Mouse (Mus musculus) right cerebral cortex, postnatal 25 days (tissue): Measurements from ENCODE around the gene Pa2g4.
"Not testable (repeated sequence)": the region's sequence is repeated elsewhere in the genome, so short reads cannot be mapped to it uniquely, and the experiment has no call there.

Source experiments
- DNase-seq: peaks from one replicate; pipeline ENCODE4 v3.0.0; 2022

Gene Pa2g4

DNA sequence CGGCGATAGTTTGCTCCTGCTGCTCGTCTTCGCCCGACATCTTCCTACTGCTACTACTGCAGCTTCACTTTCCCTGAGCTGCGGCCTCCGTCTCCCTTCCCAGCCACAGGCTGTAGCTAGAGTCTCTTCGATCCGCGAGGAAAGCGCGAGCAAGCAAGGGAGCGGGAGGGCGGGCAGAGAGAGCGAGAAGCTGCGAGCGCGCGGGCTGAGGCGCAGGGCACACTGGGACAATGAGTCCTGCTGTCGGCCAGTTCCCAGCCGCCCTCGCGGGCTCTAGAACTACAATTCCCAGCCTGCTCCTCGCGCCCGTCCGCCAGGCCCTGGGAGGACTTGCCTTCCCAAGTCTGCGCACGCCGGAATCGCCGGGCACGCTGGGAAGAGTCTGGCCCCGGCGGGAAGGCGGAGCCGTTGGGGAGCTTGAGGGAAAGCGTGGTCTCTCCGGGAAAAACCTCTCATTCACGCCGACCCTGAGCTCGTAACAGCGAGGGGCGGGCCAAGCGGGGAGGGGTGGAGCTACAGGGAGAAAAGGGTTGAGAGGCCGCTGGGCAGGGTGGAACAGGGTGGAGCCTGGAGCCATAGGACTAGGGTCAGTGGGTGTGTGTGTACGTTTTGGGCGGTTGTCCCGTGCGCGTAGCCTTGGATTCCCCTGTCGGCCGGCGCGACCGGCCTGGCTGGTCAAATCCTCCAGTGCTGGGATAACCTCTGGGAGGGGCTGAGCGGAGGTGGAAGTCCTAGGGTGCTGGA lies at the start of gene Pa2g4:
Gene Pa2g4, minus strand, starts transcription at position 200 of the 744 bp plus-strand sequence.
- DNase-seq = peak; percentile 100

DNA sequence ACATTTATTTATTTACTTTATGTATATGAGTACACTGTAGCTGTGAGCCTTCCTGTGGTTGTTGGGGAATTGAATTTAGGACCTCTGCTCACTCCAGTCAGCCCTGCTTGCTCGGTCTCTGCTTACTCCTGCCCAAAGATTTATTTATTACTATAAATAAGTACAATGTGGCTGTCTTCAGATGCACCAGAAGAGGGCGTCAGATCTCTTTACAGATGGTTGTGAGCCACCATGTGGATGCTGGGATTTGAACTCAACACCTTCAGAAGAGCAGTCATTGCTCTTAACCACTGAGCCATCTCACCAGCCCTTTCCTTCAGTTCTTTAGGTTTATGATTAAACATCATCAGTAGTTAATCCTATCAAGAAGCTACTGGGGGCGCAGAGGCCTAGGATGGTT lies 49.1 kb upstream of the Pa2g4 start:
- DNase-seq = no peak

DNA sequence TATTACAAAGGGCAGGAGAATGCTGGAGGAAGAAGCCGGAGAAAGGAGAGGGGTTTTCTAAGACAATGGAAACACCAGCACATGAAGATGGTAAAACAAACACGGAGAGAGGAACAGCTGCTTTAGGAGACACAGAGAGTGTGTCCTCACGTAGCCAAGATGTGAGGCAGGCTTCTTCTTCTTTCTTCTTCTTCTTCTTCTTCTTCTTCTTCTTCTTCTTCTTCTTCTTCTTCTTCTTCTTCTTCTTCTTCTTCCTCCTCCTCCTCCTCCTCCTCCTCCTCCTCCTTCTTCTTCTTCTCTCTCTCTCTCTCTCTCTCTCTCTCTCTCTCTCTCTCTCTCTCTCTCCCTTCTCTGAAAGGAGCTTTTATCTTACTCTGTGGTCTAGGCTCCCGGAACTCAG lies 48.0 kb upstream of the Pa2g4 start:
- DNase-seq = not testable (repeated sequence)

DNA sequence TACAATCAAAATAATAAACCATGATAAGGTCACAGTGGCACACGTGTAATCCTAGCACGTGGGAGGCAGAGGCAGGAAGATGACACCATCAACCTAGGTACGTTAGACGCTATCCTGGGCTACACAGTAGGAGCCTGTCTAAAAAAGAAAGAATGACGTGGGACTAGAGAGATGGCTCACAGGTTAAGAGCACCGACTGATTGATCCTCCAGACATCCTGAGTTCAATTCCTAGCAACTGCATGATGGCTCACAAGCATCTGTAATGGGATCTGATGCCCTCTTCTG lies 47.3 kb upstream of the Pa2g4 start:
- no peak for DNase-seq

DNA sequence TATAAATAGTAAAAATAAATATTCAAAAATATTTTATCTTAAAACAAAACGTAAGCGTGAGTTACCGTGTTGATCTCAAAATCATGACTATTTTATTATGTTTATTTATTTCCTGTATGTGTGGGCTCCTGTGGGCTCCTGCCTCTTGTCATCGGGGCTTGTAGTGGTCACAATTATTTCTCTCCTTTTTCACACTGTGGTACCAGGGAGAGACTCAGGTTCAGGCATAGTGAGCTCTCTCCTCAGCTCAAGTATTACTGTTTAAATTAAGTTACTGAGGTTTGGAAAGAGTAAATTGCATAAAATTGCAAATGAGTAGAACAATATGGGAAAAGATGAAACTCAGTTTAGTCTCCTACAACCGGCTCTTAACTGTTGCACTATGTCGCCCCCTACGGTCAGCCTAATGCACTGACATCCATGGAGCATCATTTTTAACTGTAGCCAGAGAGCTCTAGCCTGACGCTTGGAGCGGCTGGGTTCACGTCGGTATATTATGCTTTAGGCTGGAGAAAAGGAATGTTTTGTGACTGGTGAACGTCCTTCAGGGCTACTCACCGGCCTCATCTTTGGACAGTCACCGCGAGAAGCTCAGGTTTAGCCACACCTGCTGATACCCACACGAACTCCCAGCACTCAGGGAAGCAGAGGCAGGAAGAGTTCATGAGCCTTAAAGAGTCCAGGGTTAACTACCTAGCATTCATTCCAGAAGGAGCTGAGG lies 46.8 kb upstream of the Pa2g4 start:
- peak; percentile 70 for DNase-seq

DNA sequence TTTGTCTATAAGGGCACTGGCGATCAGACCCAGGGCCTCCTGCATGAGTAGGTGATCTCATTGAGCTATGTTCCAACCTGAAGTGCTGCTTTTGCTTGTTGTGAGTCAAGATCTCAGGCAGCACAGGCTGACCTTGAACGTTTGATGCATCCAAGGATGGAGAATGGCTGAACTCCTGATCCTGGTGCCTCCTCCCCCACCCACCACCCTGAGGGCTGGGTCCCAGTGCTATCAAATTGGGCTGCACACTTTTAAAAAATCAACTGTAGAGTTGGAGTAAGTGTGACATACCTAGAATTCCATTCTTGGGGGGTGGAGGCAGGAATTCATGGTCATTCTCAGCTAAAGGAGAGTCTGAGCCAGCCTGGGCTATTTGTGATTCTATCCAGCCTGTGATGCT lies 40.7 kb upstream of the Pa2g4 start:
- no peak for DNase-seq

DNA sequence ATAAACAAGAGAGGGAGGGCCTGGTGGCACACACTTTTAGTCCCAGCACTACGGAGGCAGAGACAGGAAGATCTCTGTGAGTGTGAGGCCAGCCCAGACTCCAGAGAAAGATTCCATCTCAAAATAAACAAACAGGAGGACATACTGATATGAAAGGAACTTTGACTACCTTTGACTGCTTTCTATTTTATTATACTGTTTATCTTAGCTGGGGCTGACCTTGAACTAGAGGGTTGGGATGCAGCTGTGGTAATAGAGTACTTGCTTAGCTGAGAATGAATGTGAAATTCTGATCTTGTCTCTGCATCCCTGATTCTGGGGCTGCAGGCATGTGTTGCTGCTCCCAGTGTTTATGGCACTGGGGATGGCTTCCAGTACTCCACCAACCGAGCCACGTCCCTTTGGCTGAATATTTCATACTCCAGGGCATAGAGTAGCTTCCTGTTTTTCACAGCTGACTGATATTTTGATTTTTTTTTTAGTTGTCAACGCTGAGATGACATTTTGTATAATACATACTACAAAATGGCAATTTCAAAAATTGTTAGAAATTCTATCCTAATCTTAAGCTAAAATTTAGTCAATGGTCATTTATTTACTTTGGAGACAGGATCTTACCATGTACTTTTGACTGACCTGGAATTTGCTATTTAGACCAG lies 36.8 kb upstream of the Pa2g4 start:
- DNase-seq = no peak

DNA sequence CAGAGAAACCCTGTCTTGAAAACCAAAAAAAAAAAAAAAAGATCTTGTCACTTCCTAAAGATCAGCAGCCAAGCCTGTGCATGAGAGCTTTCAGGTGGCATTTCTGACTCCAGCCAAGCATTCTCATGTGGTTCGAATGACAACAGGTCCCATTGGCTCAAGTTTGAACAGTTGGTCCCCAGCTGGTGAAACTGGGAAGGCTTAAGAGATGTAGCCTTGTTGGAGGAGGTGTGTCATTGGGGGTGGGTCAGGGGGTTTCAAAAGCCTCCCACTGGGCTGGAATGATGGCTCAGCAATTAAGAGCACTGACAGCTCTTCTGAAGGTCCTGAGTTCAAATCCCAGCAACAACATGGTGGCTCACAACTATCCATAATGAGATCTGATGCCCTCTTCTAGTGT lies 35.7 kb upstream of the Pa2g4 start:
- DNase-seq = no peak

DNA sequence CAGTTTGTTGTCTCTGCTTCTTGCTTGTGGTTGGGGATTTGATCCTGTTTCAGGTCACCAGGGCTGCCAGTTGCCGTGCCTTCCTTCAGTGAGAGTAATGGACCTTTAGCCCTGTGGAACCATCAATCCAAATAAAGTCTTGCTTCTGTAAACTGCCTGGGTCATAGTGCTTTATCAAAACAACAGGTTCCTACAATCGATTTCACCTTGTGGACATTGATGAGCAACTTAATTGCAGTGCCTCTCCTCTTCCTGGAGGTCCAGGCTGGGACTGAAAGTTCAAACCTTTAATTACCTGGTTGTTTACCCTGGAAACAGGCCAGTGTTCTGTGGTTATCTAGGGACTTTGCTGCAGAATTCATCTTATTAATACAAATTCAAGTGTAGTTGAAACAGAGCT lies 32.7 kb upstream of the Pa2g4 start:
- DNase-seq = no peak

DNA sequence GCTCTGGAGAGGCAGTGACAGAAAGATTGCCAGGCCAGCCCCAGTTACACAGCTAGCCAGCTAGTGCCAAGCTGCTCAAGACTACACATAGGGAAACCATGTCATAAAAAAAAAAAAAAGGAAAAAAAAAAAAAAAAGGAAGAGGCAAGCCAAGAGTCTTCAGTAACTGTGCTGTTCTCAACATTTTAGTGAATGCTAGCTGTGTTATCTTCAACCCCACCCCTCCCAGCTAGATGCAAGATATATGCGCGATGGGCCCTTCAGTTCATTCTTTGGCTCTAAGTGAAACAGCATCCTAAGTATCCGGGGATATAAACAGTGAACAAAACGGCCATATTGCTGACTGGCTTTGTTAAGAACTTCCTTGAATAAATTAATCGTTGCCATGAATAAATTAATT lies 27.0 kb upstream of the Pa2g4 start:
- no peak for DNase-seq

DNA sequence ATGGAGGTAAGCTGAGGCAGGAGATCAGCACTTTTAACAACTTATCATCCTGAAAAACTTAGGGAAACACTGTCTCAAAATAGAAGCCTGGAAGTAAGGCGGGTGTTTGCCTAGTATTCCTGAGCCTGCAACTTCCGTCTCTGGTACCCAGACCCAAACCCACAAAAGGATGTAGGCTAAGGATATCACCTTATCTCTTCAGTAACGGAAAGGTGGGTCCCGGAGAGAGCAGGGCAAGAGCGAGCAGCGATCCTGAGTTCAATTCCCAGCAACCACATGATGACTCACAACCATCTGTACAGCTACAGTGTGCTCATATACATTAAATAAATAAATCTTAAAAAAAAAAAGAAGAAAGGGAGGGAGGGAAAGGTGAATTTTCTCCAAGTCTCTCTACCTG lies 25.6 kb upstream of the Pa2g4 start:
- no peak for DNase-seq

DNA sequence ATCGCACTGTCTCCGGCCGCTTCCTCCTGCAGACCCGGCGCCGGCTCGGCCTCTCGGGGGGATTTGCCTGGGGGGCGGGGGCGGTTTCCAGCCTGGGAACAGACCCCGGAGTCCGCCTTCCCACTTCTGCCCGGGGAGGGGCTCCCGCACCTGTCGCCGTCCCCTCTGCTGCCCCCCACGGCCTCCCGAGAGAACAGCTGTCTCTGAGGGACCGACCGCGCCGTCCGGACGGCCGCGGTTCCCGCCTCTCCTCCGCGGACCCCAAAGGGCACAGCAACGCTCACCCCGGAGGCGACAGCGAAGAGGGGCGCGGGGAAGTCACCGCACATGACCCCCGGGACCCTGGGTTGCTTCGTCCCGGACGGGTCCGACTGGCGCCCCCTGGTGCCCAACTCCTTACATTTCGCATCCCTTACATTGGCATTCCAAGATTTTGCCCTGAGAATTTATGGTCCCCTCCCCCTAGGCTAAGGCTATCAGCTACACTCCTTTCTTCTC lies 24.5 kb upstream of the Pa2g4 start:
- peak; percentile 23 for DNase-seq

DNA sequence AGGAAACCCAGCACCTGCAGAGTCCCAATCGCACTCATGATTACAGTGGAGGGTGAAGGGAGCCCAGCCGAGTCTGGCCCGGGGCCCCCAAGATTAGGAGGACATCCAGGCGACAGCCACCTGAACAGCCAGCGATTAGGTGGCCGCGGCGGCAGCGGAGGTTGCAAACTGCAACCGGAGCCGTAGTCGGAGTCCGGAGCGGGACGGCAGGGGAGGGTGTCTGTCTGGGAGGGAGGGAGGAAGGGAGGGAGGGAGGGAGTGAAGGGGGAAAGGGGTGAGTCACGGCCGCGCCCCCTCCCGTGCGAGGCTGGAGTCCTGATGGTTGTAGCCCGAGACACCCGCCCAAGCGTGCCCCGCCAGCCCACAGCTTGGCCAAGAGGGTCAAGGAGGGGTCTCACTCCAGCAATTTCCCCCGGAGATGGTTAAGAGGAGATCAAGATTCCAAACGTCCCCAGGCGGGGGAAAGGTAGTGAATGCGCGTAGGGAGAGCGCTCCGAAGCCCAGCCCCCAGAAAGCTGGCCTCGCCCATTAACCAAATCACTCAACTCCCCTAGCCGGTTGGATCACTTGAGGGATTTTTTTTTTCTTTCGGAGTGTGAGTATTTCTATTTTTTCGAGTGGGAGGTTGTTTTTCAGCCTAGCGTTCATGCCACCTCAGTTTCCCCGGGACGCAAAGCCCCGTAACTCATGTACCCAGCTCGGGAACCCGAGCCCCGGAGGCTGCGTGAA lies 23.8 kb upstream of the Pa2g4 start, which contains the start of gene Erbb3:
Gene Erbb3, minus strand, starts transcription at position 189 of the 729 bp plus-strand sequence.
- DNase-seq = peak; percentile 9

DNA sequence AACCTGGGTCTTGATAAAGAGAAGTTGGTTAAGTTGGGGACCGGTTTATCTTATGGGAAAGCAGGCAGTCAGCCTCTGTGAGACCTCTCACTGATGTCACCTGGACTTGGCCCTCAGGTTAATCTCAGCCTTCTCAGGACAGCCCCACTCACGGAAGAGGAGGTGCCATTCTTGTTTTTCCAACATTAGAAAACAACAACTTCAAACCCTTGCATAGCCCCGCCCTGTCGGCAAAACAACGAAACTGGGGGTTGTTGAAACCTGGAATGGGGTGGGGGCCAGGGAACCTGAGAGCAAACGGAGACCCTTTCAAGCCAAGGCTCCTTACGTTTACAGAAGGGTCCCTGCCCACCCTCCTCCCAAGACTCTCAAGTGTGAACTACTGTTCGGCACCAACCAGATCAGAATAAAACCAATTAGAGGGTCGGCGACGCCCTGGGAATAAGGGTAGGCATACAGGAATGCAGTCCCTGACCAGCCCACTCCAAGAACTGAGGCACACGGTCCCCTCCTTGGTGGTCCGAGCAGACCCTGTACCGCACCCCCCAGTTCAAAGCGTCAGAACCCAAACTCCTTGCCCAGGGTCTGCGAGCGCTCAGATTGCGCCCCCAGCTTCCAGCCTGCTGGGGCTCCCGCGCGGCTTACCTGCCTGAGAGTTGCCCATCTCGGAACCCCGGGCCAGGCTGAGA lies 23.1 kb upstream of the Pa2g4 start:
- DNase-seq = peak; percentile 14

DNA sequence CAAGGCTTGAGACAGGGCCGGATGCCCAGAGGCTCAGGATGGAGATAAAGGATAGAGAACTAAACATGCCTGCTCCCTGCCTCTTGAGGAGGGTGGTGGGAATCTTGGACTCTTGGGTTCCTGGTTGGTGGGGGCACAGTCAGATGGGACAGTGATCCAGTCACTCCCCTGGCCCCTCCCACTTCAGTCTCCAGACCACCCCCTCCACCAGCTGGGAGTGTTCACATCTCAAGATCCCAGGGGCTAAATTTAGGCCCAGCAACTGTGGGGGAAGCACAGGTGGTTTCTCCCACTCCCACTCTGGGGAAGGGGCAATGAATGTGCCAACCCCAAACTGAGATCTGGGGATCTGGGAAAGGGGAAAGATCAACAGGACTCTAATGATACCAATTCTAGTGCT lies 22.3 kb upstream of the Pa2g4 start:
- DNase-seq = no peak

DNA sequence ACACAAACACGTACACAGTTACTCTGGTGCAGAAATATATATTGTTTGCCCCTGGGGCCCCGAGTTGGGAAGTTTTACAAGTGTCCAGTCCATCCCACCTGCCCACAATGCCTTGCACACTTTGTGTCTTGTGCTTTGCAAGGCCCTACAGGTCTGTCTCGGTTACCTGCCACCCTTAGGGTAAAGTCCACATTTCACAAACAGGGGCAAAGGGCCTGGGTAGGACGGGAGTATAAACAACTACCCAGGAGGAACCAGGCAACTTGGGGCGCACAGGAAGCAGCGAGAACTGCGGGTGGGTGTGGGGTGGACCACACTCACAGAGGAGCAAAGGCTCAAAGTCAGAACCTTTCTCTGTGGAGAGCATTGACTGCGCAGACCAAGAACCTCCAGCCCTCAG lies 21.9 kb upstream of the Pa2g4 start:
- DNase-seq = no peak

DNA sequence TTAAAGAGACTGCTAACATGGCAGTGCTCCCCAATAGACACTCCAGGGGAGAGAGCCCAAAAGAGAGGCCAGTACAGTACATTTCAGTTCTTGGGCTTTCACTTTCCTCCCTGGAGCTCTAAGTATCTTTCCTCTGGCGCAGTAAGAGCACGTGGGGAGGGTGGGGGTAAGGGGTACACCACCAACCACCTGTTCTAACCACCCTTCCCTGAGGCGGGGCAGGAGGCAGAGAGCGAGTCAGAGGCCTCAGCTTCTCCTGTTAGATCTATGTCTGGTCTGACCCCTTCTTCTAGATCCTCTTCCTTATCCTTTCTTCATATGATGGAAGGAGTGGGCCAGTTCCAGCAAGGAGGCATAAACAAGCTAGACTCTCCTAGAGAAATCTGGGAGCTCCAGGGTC lies 21.3 kb upstream of the Pa2g4 start:
- DNase-seq = no peak

DNA sequence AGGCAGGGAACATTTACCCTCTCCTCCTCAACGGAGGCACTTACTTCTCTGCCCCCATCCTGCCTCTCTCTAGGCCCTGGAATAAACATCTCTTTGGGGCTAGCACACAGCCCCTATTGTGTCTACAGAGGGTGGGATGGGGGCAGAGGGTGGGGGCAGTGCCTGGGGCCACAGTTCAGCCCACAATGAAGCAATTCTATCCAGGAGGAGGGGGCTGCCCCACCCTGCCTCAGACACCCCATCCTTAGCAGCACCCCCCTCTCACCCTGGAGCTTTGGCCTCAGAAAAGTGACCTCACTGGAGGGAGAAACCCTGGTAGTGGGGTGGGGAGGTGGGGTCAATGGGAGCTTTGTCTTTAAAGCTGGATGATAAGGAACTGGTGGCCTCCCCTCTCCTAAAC lies 20.8 kb upstream of the Pa2g4 start:
- no peak for DNase-seq

DNA sequence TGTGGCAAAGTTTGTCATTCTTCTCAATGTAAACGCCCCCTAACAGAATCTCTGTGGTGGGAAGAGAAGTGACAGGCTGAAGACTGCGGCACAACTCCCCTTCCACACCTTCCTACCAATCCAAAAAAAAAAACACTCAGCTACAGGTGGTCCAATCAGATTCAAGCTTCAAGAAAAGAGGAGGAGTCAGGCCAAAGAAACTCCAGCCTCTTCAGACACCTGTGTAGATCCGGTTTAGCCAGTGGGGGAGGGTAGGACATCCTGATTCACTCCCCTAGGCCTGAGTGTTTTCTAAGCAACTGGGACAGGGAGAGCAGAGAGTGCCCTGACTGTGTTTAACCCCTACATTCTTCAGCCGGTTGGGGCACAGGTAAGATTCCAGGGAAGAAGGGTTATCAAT lies 18.6 kb upstream of the Pa2g4 start:
- no peak for DNase-seq

DNA sequence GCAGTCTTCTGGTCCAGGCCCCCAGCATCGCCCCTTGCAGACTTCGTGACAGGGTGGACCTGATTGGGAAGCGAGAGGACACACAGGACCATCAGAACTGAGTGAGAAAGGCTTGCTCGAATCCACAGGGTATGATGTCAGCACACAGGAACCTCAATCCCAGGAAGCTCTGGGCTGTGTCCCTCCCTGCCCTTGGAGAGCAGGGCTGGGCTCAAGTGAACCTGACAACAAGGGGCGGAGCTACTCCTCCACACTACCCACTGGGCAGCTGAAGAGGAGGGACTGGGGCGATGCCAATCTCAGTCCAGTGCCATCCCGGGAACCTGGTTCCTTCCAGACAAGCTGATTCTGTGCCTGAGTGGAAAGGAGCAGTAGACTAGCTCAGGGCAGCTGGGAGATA lies 17.9 kb upstream of the Pa2g4 start:
- DNase-seq = no peak

DNA sequence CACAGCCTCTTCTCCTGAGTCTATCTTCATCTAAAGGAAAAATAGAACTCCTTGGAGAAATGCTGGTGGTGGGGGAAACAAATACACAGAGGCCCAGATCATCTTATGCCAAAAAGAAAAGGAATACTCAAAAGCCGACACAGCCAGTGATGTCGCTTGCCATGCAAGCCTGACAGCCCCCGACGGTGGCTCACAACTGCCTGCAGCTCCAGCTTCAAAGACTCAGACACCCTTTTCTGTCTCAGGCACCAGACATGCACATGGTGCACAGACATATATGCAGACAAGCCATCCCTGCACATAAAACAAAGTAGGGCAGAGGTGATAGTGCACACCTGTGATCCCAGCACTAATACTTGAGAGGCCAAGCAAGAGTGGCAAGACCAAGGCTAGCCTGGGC lies 13.9 kb upstream of the Pa2g4 start:
- no peak for DNase-seq

DNA sequence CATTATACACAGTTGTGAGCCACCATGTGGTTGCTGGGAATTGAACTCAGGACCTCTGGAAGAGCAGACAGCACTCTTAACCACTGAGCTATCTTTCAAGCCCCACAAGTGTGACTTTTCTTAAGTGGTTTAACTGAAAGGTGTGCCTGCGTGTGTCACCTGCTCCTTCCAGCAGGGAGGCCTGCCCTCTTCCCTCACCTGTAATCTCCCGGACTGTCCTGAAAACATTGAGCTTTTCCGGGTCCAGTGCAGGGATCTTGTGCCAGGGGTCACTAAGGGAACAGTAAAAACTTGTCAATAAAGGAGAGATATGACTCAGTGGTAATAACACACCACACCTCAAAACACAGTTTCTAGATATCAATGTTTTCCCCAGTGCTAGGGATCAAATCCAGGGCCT lies 13.5 kb upstream of the Pa2g4 start:
- DNase-seq = no peak

DNA sequence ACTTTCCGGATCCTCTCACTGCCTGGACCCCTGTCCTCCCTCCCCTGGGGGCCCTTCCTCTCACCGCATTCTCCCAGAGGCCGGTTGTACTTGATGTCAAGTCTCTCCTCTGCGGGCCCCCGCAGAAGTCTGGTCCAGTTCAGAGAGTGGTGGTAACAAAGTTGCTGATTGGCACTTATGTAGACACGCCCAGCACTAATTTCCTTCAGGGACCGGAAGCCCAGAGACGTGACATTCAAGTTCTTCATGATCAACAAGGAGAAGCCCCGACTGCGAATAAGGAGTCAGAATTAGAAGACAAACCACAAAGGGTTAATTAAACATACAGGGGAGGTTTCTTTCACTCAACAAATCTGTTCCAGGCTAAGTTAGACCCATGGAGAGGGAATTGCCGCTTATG lies 12.5 kb upstream of the Pa2g4 start:
- no peak for DNase-seq
